11 mouse cellular contexts compared by ENCODE assay signal in genomic region chr1:42704981-42705810, GRCm38 (mm10). TPM values are rescaled to one million over a fixed set of nuclear protein-coding genes. Genes with fewer than 3 reads are reported as not detected.
DNase-seq lines count a peak whose midpoint lies in the region; ATAC-seq and TF ChIP-seq lines count a peak whose summit lies in the region.
"Had no signal": no experiment of that assay in that cellular context is flagged by ENCODE, and none has a peak within 500 bp of the region (broad histone marks: within the 10 kb centered on the region; RNA-seq: fewer than 3 reads in every experiment).

No protein-coding gene starts in this region.

- peak overlapping the region; percentile 64 for H3K9ac ChIP-seq in embryonic facial prominence, embryonic 13.5 days
- H3K9ac ChIP-seq in forebrain, embryonic 15.5 days (replicated peaks) = peak overlapping the region; percentile 57
- no peak overlapping the region for H3K9ac ChIP-seq in kidney, embryonic 14.5 days (ENCODE audit: low read depth, low read length)
- H3K9ac ChIP-seq in midbrain, postnatal 0 days (replicated peaks; ENCODE audit: low read length, poor library complexity, severe bottlenecking) = 0 out of 2 replicates have a peak overlapping the region, but pooled peaks have one; percentile 29

- peak overlapping the region; percentile 58 for H3K4me2 ChIP-seq in embryonic facial prominence, embryonic 13.5 days
- peak overlapping the region; percentile 60 for H3K4me2 ChIP-seq in forebrain, embryonic 15.5 days (replicated peaks)
- 0 out of 2 replicates have a peak overlapping the region, but pooled peaks have one; percentile 15 for H3K4me2 ChIP-seq in kidney, embryonic 14.5 days (replicated peaks; ENCODE audit: low read depth, low read length)
- H3K4me2 ChIP-seq in midbrain, postnatal 0 days (ENCODE audit: low read depth, low read length, poor library complexity, severe bottlenecking) = peak overlapping the region; percentile 62

- intact Hi-C loops in left cerebral cortex, postnatal 10 days (cut with DNase I) = no loop called here

- WGBS in embryonic facial prominence, embryonic 13.5 days = 12% methylated on average over 17 of the region's 17 CpGs
- 11% methylated on average over 17 of the region's 17 CpGs for WGBS in forebrain, embryonic 15.5 days
- 4% methylated on average over 17 of the region's 17 CpGs for WGBS in kidney, embryonic 14.5 days
- WGBS in midbrain, postnatal 0 days = 18% methylated on average over 17 of the region's 17 CpGs

- H3K4me3 ChIP-seq in embryonic facial prominence, embryonic 13.5 days = peak overlapping the region; percentile 2
- H3K4me3 ChIP-seq in forebrain, embryonic 15.5 days = peak overlapping the region; percentile 42
- no peak overlapping the region for H3K4me3 ChIP-seq in kidney, embryonic 14.5 days (ENCODE audit: low read length)
- peak overlapping the region; percentile 31; the same call in 1 of the 2 replicates for H3K4me3 ChIP-seq in midbrain, postnatal 0 days (ENCODE audit: low read depth, low read length)

- peaks cover 94% of the 10 kb centered on the region for H3K27me3 ChIP-seq in embryonic facial prominence, embryonic 13.5 days
- no peaks in the 10 kb centered on the region for H3K27me3 ChIP-seq in forebrain, embryonic 15.5 days
- H3K27me3 ChIP-seq in kidney, embryonic 14.5 days (ENCODE audit: control insufficient read depth, insufficient read depth, low read length) = peaks cover 86% of the 10 kb centered on the region
- no peaks in the 10 kb centered on the region for H3K27me3 ChIP-seq in midbrain, postnatal 0 days (ENCODE audit: insufficient read depth, low read length)

- H3K4me1 ChIP-seq in embryonic facial prominence, embryonic 13.5 days = peaks cover 15% of the 10 kb centered on the region
- H3K4me1 ChIP-seq in forebrain, embryonic 15.5 days = peaks cover 67% of the 10 kb centered on the region
- no peaks in the 10 kb centered on the region; the same call in 1 of the 2 replicates for H3K4me1 ChIP-seq in kidney, embryonic 14.5 days (ENCODE audit: control insufficient read depth, insufficient read depth, low read length)
- H3K4me1 ChIP-seq in midbrain, postnatal 0 days (ENCODE audit: insufficient read depth, low read length) = peaks cover 5% of the 10 kb centered on the region; the same call in 1 of the 2 replicates

- no peak for ATAC-seq in embryonic facial prominence, embryonic 13.5 days (ENCODE audit: insufficient number of reproducible peaks, insufficient read depth, low FRiP score, low TSS enrichment, low read depth)
- 0 out of 2 replicates have a peak, but pooled peaks have one; percentile 3 for ATAC-seq in forebrain, embryonic 15.5 days (replicated peaks)
- no peak for ATAC-seq in kidney, embryonic 14.5 days (ENCODE audit: low FRiP score, low TSS enrichment)
- peak; percentile 41; the same call in 1 of the 2 replicates for ATAC-seq in midbrain, postnatal 0 days (ENCODE audit: low FRiP score)
- ATAC-seq: inflammation-experienced regulatory T-cells, adult 6 months had no signal

- no peaks in the 10 kb centered on the region for H3K36me3 ChIP-seq in embryonic facial prominence, embryonic 13.5 days
- H3K36me3 ChIP-seq in forebrain, embryonic 15.5 days = no peaks in the 10 kb centered on the region
- no peaks in the 10 kb centered on the region for H3K36me3 ChIP-seq in kidney, embryonic 14.5 days (ENCODE audit: control insufficient read depth, insufficient read depth, low read length)
- no peaks in the 10 kb centered on the region for H3K36me3 ChIP-seq in midbrain, postnatal 0 days (ENCODE audit: insufficient read depth, low read length)

- H3K9me3 ChIP-seq in embryonic facial prominence, embryonic 13.5 days = no peaks in the 10 kb centered on the region
- H3K9me3 ChIP-seq in forebrain, embryonic 15.5 days = no peaks in the 10 kb centered on the region
- no peaks in the 10 kb centered on the region for H3K9me3 ChIP-seq in kidney, embryonic 14.5 days (ENCODE audit: control insufficient read depth, low read length)
- H3K9me3 ChIP-seq in midbrain, postnatal 0 days (ENCODE audit: low read length) = no peaks in the 10 kb centered on the region

- H3K27ac ChIP-seq in embryonic facial prominence, embryonic 13.5 days = peak overlapping the region; percentile 64
- H3K27ac ChIP-seq in forebrain, embryonic 15.5 days (replicated peaks) = peak overlapping the region; percentile 89
- H3K27ac ChIP-seq in kidney, embryonic 14.5 days (ENCODE audit: low read depth, low read length) = no peak overlapping the region
- peak overlapping the region; percentile 57 for H3K27ac ChIP-seq in midbrain, postnatal 0 days (ENCODE audit: low read depth, low read length)

- TF ChIP-seq CTCF in midbrain, postnatal 0 days (IDR thresholded peaks at IDR 0.05) = no peak

- DNase-seq in midbrain, postnatal 0 days (ENCODE audit: low spot score) = no peak
- DNase-seq in cerebellum, postnatal 25 days = no peak
- no peak for DNase-seq in left cerebral cortex, postnatal 10 days (ENCODE audit: extremely low spot score in 1 of 2, low spot score in 2 of 2)
- no peak for DNase-seq in thymus, postnatal 10 days (ENCODE audit: low spot score in 2 of 2)

RNA-seq across cellular contexts. Expression of gene Pou3f3, which starts 9.6 kb away (rescaled TPM):
- polyA plus RNA-seq in embryonic facial prominence, embryonic 13.5 days (2015; fragmentation: Nextera tagmentation; extraction: Ambion mirVana) = 11.4 and 13.4 TPM in 2 replicates
- polyA plus RNA-seq in forebrain, embryonic 15.5 days (2015; fragmentation: Nextera tagmentation; extraction: Ambion mirVana) = 49.1 and 52.0 TPM in 2 replicates
- 8.5 and 8.8 TPM in 2 replicates for polyA plus RNA-seq in kidney, embryonic 14.5 days (2014; fragmentation: Nextera tagmentation; extraction: Ambion mirVana)
- total RNA-seq in midbrain, postnatal 0 days (2014; rRNA removed) = 45.2 and 48.4 TPM in 2 replicates
- 11.5 and 12.0 TPM in 2 replicates for polyA plus RNA-seq in midbrain, postnatal 0 days (2015; fragmentation: Nextera tagmentation; extraction: Ambion mirVana)
- 10 to 100 TPM; 57.3 to 66.7 TPM for total RNA-seq in left cerebral cortex, postnatal 10 days (2021)
- total RNA-seq: granulocyte monocyte progenitor cell, adult 5-6 weeks; neutrophil, adult 5-6 weeks had no signal
- polyA plus RNA-seq: inflammation-experienced regulatory T-cells, adult 6 months; spleen, adult 2 months had no signal

Comparison
In these comparisons a context has a peak if more than half of its experiments do, and no peak if none do; other contexts are left out.
1. ATAC-seq: peak in forebrain, embryonic 15.5 days (single experiment) and midbrain, postnatal 0 days (single experiment); none in embryonic facial prominence, embryonic 13.5 days (single experiment) and kidney, embryonic 14.5 days (single experiment).
2. Peak in every context shown above with its lines, with median percentiles within 50 percentile points of each other: H3K4me2 ChIP-seq.